Mouse (Mus musculus): ENCODE data around the gene Myog. TPM values are rescaled to one million over a fixed set of nuclear protein-coding genes. Genes with fewer than 3 reads are reported as not detected.

The Myog gene
- polyA plus RNA-seq, 1 experiment from 2014 or later, result 1.1 TPM

- WGBS (ENCODE audit: insufficient replicate concordance), result 63% methylated on average over 7 of the region's 7 CpGs
- no peak overlapping the region for H3K4me3 ChIP-seq
Observed at GRCm38 (mm10) chr1:134270026-134270425, 19.8 kb upstream of the Myog start.

GRCm38 (mm10) chr1:134272754-134273250 is 17.0 kb upstream of the Myog start:
- Histone ChIP-seq H3K9me3 (replicated peaks) (no peaks in the 10 kb centered on the region), H3K4me1 (no peaks in the 10 kb centered on the region), H3K4me2 (no peak overlapping the region), H3K4me3 (no peak overlapping the region), H3K36me3 (no peaks in the 10 kb centered on the region), H3K27ac (no peak overlapping the region), H3K27me3 (replicated peaks) (peaks cover 9% of the 10 kb centered on the region; the same call in 1 of the 2 replicates), H3K9ac (no peak overlapping the region)
- no peak for ATAC-seq
- WGBS (ENCODE audit: insufficient replicate concordance), result 65% methylated on average over 5 of the region's 5 CpGs

More at GRCm38 (mm10) chr1:134270026-134270425, 19.8 kb upstream of the Myog start:
- no peak for ATAC-seq
- H3K36me3 ChIP-seq, result no peaks in the 10 kb centered on the region
- no peaks in the 10 kb centered on the region for H3K4me1 ChIP-seq
- no peaks in the 10 kb centered on the region for H3K9me3 ChIP-seq (replicated peaks)
- H3K4me2 ChIP-seq, result no peak overlapping the region
- H3K27ac ChIP-seq, result no peak overlapping the region
- 0 out of 2 replicates have a peak, but pooled peaks cover 3% of the 10 kb centered on the region for H3K27me3 ChIP-seq (replicated peaks)
- no peak overlapping the region for H3K9ac ChIP-seq

- no peak overlapping the region for H3K9ac ChIP-seq
- ATAC-seq, result no peak
- WGBS (ENCODE audit: insufficient replicate concordance), result 54% methylated on average over 9 of the region's 9 CpGs
- no peak overlapping the region for H3K4me3 ChIP-seq
- H3K27ac ChIP-seq, result no peak overlapping the region
- no peak overlapping the region for H3K4me2 ChIP-seq
- no peaks in the 10 kb centered on the region for H3K4me1 ChIP-seq
- no peaks in the 10 kb centered on the region for H3K36me3 ChIP-seq
- peaks cover 9% of the 10 kb centered on the region; the same call in 1 of the 2 replicates for H3K27me3 ChIP-seq (replicated peaks)
- H3K9me3 ChIP-seq (replicated peaks), result no peaks in the 10 kb centered on the region
Observed at GRCm38 (mm10) chr1:134273493-134274395, 16.0 kb upstream of the Myog start.

GRCm38 (mm10) chr1:134274483-134274920 is 15.3 kb upstream of the Myog start:
- Histone ChIP-seq H3K4me2 (no peak overlapping the region), H3K4me3 (no peak overlapping the region), H3K36me3 (no peaks in the 10 kb centered on the region), H3K9me3 (replicated peaks) (no peaks in the 10 kb centered on the region), H3K27me3 (replicated peaks) (peaks cover 9% of the 10 kb centered on the region; the same call in 1 of the 2 replicates), H3K27ac (no peak overlapping the region), H3K4me1 (no peaks in the 10 kb centered on the region), H3K9ac (no peak overlapping the region)
- ATAC-seq, result no peak
- 70% methylated on average over 7 of the region's 7 CpGs for WGBS (ENCODE audit: insufficient replicate concordance)

GRCm38 (mm10) chr1:134275616-134276464 is 13.9 kb upstream of the Myog start:
- peaks cover 9% of the 10 kb centered on the region; the same call in 1 of the 2 replicates for H3K27me3 ChIP-seq (replicated peaks)
- H3K9ac ChIP-seq, result no peak overlapping the region
- H3K4me2 ChIP-seq, result no peak overlapping the region
- no peak overlapping the region for H3K4me3 ChIP-seq
- ATAC-seq, result no peak
- H3K36me3 ChIP-seq, result no peaks in the 10 kb centered on the region
- no peaks in the 10 kb centered on the region for H3K9me3 ChIP-seq (replicated peaks)
- H3K27ac ChIP-seq, result no peak overlapping the region
- no peaks in the 10 kb centered on the region for H3K4me1 ChIP-seq
- WGBS (ENCODE audit: insufficient replicate concordance), result 65% methylated on average over 13 of the region's 13 CpGs

- Histone ChIP-seq H3K9me3 (replicated peaks) (no peaks in the 10 kb centered on the region), H3K9ac (no peak overlapping the region), H3K4me1 (no peaks in the 10 kb centered on the region), H3K27me3 (replicated peaks) (peaks cover 9% of the 10 kb centered on the region; the same call in 1 of the 2 replicates), H3K4me3 (no peak overlapping the region), H3K36me3 (no peaks in the 10 kb centered on the region), H3K27ac (no peak overlapping the region), H3K4me2 (no peak overlapping the region)
- 73% methylated on average over 7 of the region's 7 CpGs for WGBS (ENCODE audit: insufficient replicate concordance)
- ATAC-seq, result no peak
Observed at GRCm38 (mm10) chr1:134276823-134277222, 13.0 kb upstream of the Myog start.

- ATAC-seq, result no peak
- no peak overlapping the region for H3K4me3 ChIP-seq
- H3K4me1 ChIP-seq, result no peaks in the 10 kb centered on the region
- no peaks in the 10 kb centered on the region for H3K36me3 ChIP-seq
- no peak overlapping the region for H3K4me2 ChIP-seq
- no peaks in the 10 kb centered on the region for H3K9me3 ChIP-seq (replicated peaks)
- H3K27ac ChIP-seq, result no peak overlapping the region
- H3K27me3 ChIP-seq (replicated peaks), result peaks cover 9% of the 10 kb centered on the region; the same call in 1 of the 2 replicates
- 66% methylated on average over 5 of the region's 5 CpGs for WGBS (ENCODE audit: insufficient replicate concordance)
- no peak overlapping the region for H3K9ac ChIP-seq
Observed at GRCm38 (mm10) chr1:134280174-134280573, 9.6 kb upstream of the Myog start.

GRCm38 (mm10) chr1:134281563-134281962 is 8.2 kb upstream of the Myog start:
- Histone ChIP-seq H3K9ac (no peak overlapping the region), H3K9me3 (replicated peaks) (no peaks in the 10 kb centered on the region), H3K4me3 (no peak overlapping the region), H3K27ac (no peak overlapping the region), H3K36me3 (no peaks in the 10 kb centered on the region), H3K4me2 (no peak overlapping the region), H3K4me1 (no peaks in the 10 kb centered on the region), H3K27me3 (replicated peaks) (peaks cover 9% of the 10 kb centered on the region; the same call in 1 of the 2 replicates)
- 61% methylated on average over 4 of the region's 4 CpGs for WGBS (ENCODE audit: insufficient replicate concordance)
- ATAC-seq, result no peak

GRCm38 (mm10) chr1:134282342-134282741 is 7.4 kb upstream of the Myog start:
- no peaks in the 10 kb centered on the region for H3K9me3 ChIP-seq (replicated peaks)
- ATAC-seq, result no peak
- no peaks in the 10 kb centered on the region for H3K36me3 ChIP-seq
- H3K27ac ChIP-seq, result no peak overlapping the region
- H3K4me1 ChIP-seq, result no peaks in the 10 kb centered on the region
- 25% methylated on average over 3 of the region's 3 CpGs for WGBS (ENCODE audit: insufficient replicate concordance)
- H3K4me3 ChIP-seq, result no peak overlapping the region
- H3K27me3 ChIP-seq (replicated peaks), result peaks cover 12% of the 10 kb centered on the region; the same call in 1 of the 2 replicates
- H3K4me2 ChIP-seq, result no peak overlapping the region
- H3K9ac ChIP-seq, result no peak overlapping the region

- Histone ChIP-seq H3K9me3 (replicated peaks) (no peaks in the 10 kb centered on the region), H3K36me3 (no peaks in the 10 kb centered on the region), H3K4me2 (no peak overlapping the region), H3K27me3 (replicated peaks) (peaks cover 10% of the 10 kb centered on the region; the same call in 1 of the 2 replicates), H3K9ac (no peak overlapping the region), H3K27ac (no peak overlapping the region), H3K4me1 (no peaks in the 10 kb centered on the region), H3K4me3 (no peak overlapping the region)
- no peak for ATAC-seq
- WGBS (ENCODE audit: insufficient replicate concordance), result 39% methylated on average over 1 of the region's 1 CpGs
Observed at GRCm38 (mm10) chr1:134283108-134283507, 6.7 kb upstream of the Myog start.

- WGBS (ENCODE audit: insufficient replicate concordance), result 53% methylated on average over 10 of the region's 10 CpGs
- no peaks in the 10 kb centered on the region for H3K9me3 ChIP-seq (replicated peaks)
- no peak overlapping the region for H3K9ac ChIP-seq
- peaks cover 14% of the 10 kb centered on the region; the same call in 1 of the 2 replicates for H3K27me3 ChIP-seq (replicated peaks)
- H3K27ac ChIP-seq, result no peak overlapping the region
- H3K4me2 ChIP-seq, result no peak overlapping the region
- no peaks in the 10 kb centered on the region for H3K4me1 ChIP-seq
- H3K4me3 ChIP-seq, result no peak overlapping the region
- H3K36me3 ChIP-seq, result no peaks in the 10 kb centered on the region
- ATAC-seq, result no peak
Observed at GRCm38 (mm10) chr1:134285458-134286120, 4.2 kb upstream of the Myog start.

Measured in liver, embryonic 12.5 days (tissue).